Mouse (Mus musculus) cerebellum, postnatal 36 days (tissue): ENCODE data around the gene Rbfox3.

Experiments
- DNase-seq, 2 experiments: peaks; one replicate each; pipeline ENCODE4 v3.0.0; 2021 to 2022; ENCODE audit warnings: mixed read lengths in 2 of 2

Gene Rbfox3

DNA sequence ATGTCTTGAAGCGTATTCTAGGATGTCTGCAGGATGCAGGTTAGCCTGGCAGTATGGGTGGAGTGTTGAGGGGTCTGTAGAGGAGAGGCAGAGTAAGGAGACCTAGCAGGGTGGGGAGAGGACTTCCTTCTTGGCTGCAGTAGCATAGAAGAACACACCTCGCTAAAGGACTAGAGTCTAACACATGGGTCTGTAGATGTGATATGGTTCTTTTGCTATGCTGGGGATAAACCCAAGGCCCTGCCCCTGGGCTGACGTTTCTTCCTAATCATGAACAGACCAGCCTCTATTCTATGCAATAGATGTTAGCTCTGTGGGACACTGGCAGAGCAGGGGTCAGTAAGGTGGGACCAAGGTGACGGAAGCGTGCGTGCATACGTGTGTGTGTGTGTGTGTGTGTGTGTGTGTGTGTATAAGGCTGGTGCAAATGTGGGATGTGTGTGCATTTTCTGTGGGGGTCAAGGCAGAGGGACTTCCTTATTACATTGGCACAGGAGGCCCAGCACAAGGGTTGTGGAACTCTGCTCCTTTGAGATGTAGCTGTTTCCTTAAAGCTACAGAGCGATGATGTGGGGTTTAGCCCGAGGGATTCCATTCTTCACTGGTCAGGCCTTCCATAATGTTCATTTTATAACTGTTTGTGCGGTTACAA lies 441.8 kb downstream of the Rbfox3 start:
- no peak for DNase-seq

- no peak for DNase-seq
Measured at GRCm38 (mm10) chr11:118467441-118468035, 443.9 kb downstream of the Rbfox3 start.

DNA sequence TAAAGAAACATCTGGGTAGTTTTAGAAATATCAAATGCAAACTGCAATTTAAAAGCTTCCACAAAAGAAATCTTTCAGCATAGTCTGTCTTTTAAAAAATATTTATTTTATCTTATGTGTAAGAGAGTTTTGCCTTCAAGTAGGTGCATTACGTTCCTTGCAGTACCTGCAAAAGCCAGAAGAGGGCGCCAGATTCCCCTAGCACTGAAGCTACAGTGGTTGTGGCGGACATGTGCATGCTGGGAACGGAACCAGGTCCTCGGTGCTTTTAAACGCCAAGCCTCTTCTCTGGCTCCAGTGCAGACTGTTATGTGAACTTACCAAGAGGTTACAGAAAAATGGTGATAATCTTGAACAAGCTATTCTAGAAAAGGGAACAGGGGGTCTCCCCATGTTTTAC lies 451.1 kb downstream of the Rbfox3 start:
- no peak for DNase-seq

GRCm38 (mm10) chr11:118459536-118459935 lies 451.9 kb downstream of the Rbfox3 start:
- DNase-seq: no peak

DNA sequence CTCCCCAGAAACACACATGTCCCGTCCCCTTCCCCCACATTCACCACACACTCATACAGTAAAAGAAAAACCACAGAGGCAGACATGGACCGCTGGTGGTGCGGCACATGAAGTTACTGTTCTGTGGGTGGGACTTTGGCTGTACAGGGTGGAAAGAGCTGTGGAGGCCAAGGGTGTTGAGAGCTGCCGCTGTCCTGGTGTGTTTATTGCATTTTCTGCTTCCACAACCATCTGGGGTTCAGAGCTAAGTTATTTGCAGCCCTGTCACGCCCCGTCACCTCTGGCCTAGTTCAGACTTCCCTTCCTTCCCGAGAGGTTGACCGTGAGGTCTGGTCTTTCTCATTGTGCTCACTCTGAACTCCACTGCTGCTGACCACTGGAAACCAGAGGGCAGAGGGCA lies 452.3 kb downstream of the Rbfox3 start:
- DNase-seq: no peak

- no peak for DNase-seq
Measured at GRCm38 (mm10) chr11:118456937-118457336, 454.5 kb downstream of the Rbfox3 start.

DNA sequence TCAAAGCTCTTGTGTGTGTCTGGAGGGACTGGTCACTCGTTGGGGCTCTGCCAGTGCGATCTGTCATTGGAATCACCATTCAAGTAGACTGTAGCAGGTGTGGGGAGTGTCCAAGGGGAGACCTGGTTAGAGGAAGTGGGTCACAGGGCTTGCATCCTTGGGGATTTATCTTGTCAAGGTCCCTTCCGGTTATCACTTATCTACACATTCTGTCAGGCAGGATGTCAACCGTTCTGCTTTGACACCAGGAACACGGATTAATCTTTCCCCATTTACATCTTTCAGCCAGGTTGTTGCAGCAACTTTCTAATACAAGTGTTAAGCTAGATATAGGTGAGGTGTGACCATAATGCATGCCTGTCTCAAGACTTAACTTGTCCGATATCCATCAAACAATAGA lies 455.6 kb downstream of the Rbfox3 start:
- DNase-seq: no peak

GRCm38 (mm10) chr11:118453886-118454671 lies 457.3 kb downstream of the Rbfox3 start:
- no peak for DNase-seq

- no peak for DNase-seq
Measured at GRCm38 (mm10) chr11:118452955-118453354, 458.4 kb downstream of the Rbfox3 start.

- DNase-seq: no peak
Measured at GRCm38 (mm10) chr11:118451211-118451610, 460.2 kb downstream of the Rbfox3 start.

DNA sequence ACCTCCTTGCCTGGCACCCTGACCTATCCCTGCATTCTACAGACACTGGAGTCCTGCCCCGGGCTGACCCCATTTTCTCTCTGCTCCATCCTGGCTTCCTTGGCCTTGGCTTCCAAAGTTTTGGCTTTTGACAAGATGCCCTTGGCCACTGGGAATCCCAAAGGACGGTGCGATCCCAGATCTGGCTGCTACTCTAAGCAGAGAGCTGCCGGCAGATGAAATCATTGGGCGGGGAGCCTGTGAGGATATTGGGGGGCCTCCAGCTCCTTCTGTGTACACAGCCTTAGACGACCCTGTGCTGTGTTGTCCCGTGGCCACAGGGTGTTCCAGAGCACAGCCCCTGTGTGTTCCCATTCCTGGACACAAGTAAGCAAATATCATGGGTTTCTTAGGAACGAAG lies 463.0 kb downstream of the Rbfox3 start:
- DNase-seq: no peak

GRCm38 (mm10) chr11:118447346-118447745 lies 464.1 kb downstream of the Rbfox3 start:
- no peak for DNase-seq

DNA sequence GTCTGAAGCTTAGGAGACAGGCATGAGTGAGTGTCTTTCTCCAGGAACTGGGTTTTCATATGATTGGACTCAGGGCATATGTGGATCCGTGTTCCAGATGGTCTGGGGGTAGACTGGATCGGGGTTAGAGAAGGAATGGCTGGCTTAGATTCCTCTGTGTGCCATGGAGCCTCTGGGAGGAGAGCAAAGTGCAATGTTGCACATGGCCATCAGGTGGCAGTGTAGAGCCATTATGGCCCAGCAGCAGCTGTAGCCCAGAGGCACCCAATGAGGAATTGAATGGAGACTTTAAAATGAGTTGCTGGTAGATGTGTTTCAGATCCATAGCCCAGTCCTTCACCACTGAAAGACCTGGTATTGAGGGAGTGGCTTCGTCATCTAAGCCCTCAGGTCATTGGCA lies 465.6 kb downstream of the Rbfox3 start:
- DNase-seq: peak; percentile 68 to 72

DNA sequence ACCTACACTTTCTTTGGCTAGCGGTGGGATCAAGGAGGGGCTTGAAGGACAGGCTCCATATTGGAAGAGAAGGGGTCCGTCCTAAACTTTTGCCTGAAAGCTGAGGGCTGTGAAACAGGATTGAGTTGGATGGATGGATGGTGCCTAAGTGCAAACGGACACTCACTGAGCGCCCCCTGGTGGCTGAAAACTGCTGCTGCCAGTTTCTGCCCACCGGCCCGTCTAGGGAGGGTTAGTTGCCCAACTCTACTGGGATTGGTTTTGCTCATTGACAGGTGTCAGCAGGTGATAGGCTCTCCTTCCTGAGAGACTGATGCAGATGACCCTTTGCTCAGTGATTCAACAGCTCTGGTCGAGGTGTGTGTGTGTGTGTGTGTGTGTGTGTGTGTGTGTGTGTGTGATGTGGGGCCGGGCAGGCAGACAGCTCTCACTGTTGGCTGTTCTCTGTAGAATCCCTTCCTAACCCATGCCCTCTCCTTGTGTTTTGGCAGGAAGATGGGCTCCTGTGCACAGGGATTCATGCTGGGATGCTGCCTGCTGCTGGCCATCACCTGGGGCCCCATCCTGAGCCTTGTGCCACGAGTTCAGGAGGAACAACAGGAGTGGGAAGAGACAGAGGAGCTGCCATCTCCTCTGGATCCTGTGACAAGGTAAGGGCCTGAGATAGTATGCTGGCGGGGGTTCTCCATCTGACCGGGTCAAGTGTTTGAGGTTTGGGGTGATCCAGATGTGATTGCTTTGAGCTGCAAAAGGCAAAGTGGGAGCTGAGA lies 468.0 kb downstream of the Rbfox3 start:
- peak; percentile 72 to 75 for DNase-seq

DNA sequence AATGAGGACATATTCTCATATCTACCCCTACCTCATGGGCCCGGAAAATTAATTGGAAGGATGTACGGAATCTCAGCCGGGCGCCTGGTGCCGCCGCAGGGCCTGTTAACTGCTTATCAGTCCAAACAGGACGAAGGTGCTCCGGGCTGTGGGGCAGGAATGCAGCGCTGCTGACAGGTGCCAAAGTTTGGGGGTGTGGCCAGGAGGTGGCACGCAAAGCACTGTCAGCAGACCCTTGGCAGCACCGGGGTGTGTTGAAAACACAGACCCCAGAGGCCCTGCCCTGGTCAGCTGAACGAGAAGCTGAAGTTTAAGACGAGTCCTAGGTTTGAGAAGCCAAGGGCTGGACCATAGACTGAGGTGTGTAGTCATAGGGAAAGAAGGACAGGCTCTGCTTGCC lies 468.7 kb downstream of the Rbfox3 start:
- no peak for DNase-seq
